Mouse (Mus musculus): ENCODE measurements at regions not wholly inside any gene's neighbourhood (a gene's known extent, or its start where the extent isn't known, plus 50 kb on each side); places are given as distances from the start of the nearest gene placed in this dataset.

GRCm38 (mm10) chr9:43594814-43595213 lies 149.0 kb upstream of the Nectin1 start:
- TF ChIP-seq CTCF (IDR thresholded peaks at IDR 0.05; ENCODE audit: low read depth, low read length) (no peak), POLR2A (IDR thresholded peaks at IDR 0.05; ENCODE audit: insufficient read depth, low read length) (no peak), EP300 (IDR thresholded peaks at IDR 0.05; ENCODE audit: insufficient read depth, low read depth, low read length) (no peak)
